Mouse (Mus musculus): ENCODE results near the gene Yeats2. TPM values are rescaled to one million over a fixed set of nuclear protein-coding genes. Genes with fewer than 3 reads are reported as not detected.
"Not testable (repeated sequence)": the region's sequence is repeated elsewhere in the genome, so short reads cannot be mapped to it uniquely, and the experiment has no call there.

Gene Yeats2
- total and polyA plus RNA-seq, 2 experiments from 2014 or later = 5.8 to 51.9 TPM

DNA sequence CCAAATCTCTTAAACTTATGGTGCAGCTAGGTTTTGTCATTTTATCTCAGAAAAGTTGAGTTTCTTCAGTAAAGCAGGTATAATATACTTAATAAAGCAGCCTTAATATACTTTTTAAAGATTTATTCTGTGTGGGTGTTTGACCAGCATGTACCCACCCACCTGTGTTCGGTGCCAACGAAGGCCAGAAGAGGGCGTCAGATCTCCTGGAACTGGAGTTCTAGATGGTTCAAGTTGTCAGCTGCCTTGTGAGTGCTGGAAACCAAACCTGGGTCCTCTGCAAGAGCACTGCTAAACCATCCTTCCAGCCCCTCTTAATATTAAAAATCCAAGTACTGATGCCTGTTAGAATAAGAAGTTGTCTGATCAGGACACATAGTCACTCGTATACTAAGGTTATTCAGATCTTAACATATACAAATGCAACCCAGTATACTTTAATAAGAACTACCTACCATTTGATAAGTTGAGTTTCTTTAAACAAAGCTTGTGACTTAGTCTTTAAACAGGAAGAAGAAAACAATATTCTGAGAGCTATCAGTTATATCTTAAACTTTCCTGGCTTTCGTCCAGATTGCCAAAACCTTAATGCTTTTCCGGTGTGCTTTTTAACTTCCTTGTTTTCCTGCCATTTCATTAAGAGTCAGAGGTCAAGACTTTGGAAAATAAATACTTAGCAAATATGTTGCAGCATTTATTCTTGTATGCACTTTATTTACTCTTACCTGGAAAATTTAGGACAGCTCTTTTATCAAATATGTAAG is 41.8 kb upstream of the Yeats2 start:
- H3K9me3 ChIP-seq (replicated peaks; ENCODE audit: control insufficient read depth, low read length) = peaks cover 10% of the 10 kb centered on the region
- TF ChIP-seq CTCF (IDR thresholded peaks at IDR 0.05; ENCODE audit: low read depth) = no peak
- no peak for TF ChIP-seq EP300 (IDR thresholded peaks at IDR 0.05; ENCODE audit: low read depth)
- no peak overlapping the region for H3K9ac ChIP-seq (replicated peaks; ENCODE audit: low read depth, low read length)
- peak overlapping the region; percentile 100 for H3K27ac ChIP-seq (ENCODE audit: low read depth)
- peaks cover 18% of the 10 kb centered on the region for H3K36me3 ChIP-seq (replicated peaks; ENCODE audit: control insufficient read depth, insufficient read depth, low read length)
- peak overlapping the region; percentile 59 for H3K4me2 ChIP-seq (ENCODE audit: low read depth, low read length)
- DNase-seq (ENCODE audit: low spot score) = peak; percentile 16
- H3K4me3 ChIP-seq (ENCODE audit: low read depth, low read length) = peak overlapping the region; percentile 87
- peaks cover 3% of the 10 kb centered on the region; the same call in 1 of the 2 replicates for H3K4me1 ChIP-seq (ENCODE audit: control insufficient read depth, insufficient read depth)
- no peaks in the 10 kb centered on the region for H3K27me3 ChIP-seq (ENCODE audit: control insufficient read depth, insufficient read depth, low read length)
- ATAC-seq (ENCODE audit: insufficient read depth, low read depth) = no peak
- 81% methylated on average over 6 of the region's 6 CpGs for WGBS

DNA sequence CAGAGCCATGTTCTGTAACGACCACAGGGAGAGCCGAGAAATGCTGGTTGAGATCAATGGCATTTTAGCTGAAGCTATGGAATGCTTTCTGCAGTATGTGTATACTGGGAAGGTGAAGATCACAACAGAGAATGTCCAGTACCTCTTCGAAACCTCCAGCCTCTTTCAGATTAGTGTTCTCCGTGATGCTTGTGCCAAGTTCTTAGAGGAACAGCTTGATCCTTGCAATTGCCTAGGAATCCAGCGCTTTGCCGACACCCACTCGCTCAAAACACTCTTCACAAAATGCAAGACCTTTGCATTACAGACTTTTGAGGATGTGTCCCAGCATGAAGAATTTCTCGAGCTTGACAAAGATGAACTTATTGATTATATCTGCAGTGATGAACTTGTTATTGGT is 33.9 kb upstream of the Yeats2 start:
- Histone ChIP-seq H3K9ac (replicated peaks; ENCODE audit: low read depth, low read length) (no peak overlapping the region), H3K27ac (ENCODE audit: low read depth) (no peak overlapping the region), H3K4me2 (ENCODE audit: low read depth, low read length) (no peak overlapping the region), H3K4me1 (ENCODE audit: control insufficient read depth, insufficient read depth) (no peaks in the 10 kb centered on the region), H3K4me3 (ENCODE audit: low read depth, low read length) (no peak overlapping the region), H3K9me3 (replicated peaks; ENCODE audit: control insufficient read depth, low read length) (peaks cover 17% of the 10 kb centered on the region), H3K27me3 (ENCODE audit: control insufficient read depth, insufficient read depth, low read length) (no peaks in the 10 kb centered on the region), H3K36me3 (replicated peaks; ENCODE audit: control insufficient read depth, insufficient read depth, low read length) (peaks cover 81% of the 10 kb centered on the region)
- 78% methylated on average over 8 of the region's 8 CpGs for WGBS
- no peak for TF ChIP-seq EP300 (IDR thresholded peaks at IDR 0.05; ENCODE audit: low read depth)
- no peak for TF ChIP-seq CTCF (IDR thresholded peaks at IDR 0.05; ENCODE audit: low read depth)
- DNase-seq (ENCODE audit: low spot score) = no peak
- ATAC-seq (ENCODE audit: insufficient read depth, low read depth) = no peak

DNA sequence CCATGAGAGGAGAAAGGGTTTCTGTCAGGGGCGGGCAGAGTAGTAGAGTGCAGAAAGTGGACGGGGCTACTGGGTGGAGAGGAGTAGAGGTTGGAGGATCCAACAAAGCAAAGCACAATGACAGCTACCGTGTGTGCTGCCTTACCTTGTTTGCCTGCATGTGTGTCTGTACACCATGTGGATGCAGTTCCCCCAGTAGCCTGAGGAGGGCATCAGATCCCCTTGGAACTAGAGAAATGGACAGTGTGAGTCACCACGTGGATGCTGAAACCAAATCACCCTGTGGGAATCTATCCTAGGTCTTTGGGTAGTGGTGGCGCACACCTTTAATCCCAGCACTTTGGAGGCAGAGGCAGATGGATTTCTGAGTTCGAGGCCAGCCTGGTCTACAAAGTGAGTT is 31.9 kb upstream of the Yeats2 start:
- TF ChIP-seq CTCF (IDR thresholded peaks at IDR 0.05; ENCODE audit: low read depth) (no peak; the same call in 1 of the 2 replicates), EP300 (IDR thresholded peaks at IDR 0.05; ENCODE audit: low read depth) (no peak)
- H3K36me3 ChIP-seq (replicated peaks; ENCODE audit: control insufficient read depth, insufficient read depth, low read length) = peaks cover 75% of the 10 kb centered on the region
- 98% methylated on average over 6 of the region's 6 CpGs for WGBS

DNA sequence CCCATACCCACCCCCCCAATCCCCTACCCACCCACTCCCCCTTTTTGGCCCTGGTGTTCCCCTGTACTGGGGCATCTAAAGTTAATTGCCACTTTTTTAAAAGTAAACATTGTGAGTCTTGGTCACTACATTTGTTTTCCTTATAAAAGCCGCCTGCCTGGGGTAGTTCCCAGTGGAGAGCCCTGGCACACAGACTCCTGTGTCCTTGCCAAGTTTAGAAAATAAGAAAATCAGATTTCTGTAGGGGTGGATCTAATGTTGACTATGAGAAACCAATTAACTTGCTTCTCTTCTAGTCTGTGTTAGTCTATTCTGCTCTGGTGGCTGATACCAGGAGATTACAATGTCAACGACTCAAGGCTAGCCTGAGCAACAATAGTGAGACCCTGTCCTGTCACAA is 28.2 kb upstream of the Yeats2 start:
- Histone ChIP-seq H3K36me3 (replicated peaks; ENCODE audit: control insufficient read depth, insufficient read depth, low read length) (peaks cover 80% of the 10 kb centered on the region), H3K4me2 (ENCODE audit: low read depth, low read length) (no peak overlapping the region), H3K27ac (ENCODE audit: low read depth) (no peak overlapping the region), H3K9me3 (replicated peaks; ENCODE audit: control insufficient read depth, low read length) (0 out of 2 replicates have a peak, but pooled peaks cover 4% of the 10 kb centered on the region), H3K9ac (replicated peaks; ENCODE audit: low read depth, low read length) (no peak overlapping the region), H3K4me3 (ENCODE audit: low read depth, low read length) (no peak overlapping the region), H3K27me3 (ENCODE audit: control insufficient read depth, insufficient read depth, low read length) (no peaks in the 10 kb centered on the region), H3K4me1 (ENCODE audit: control insufficient read depth, insufficient read depth) (no peaks in the 10 kb centered on the region)
- no peak for ATAC-seq (ENCODE audit: insufficient read depth, low read depth)
- WGBS = 79% methylated on average over 2 of the region's 2 CpGs
- no peak for DNase-seq (ENCODE audit: low spot score)
- TF ChIP-seq CTCF (IDR thresholded peaks at IDR 0.05; ENCODE audit: low read depth) (no peak), EP300 (IDR thresholded peaks at IDR 0.05; ENCODE audit: low read depth) (no peak)

More for the DNA sequence above, 31.9 kb upstream of the Yeats2 start:
- DNase-seq (ENCODE audit: low spot score) (no peak), ATAC-seq (ENCODE audit: insufficient read depth, low read depth) (no peak)
- Histone ChIP-seq H3K27ac (ENCODE audit: low read depth) (no peak overlapping the region), H3K4me3 (ENCODE audit: low read depth, low read length) (no peak overlapping the region), H3K4me2 (ENCODE audit: low read depth, low read length) (no peak overlapping the region), H3K9me3 (replicated peaks; ENCODE audit: control insufficient read depth, low read length) (peaks cover 7% of the 10 kb centered on the region; the same call in 1 of the 2 replicates), H3K27me3 (ENCODE audit: control insufficient read depth, insufficient read depth, low read length) (no peaks in the 10 kb centered on the region), H3K4me1 (ENCODE audit: control insufficient read depth, insufficient read depth) (no peaks in the 10 kb centered on the region), H3K9ac (replicated peaks; ENCODE audit: low read depth, low read length) (no peak overlapping the region)

DNA sequence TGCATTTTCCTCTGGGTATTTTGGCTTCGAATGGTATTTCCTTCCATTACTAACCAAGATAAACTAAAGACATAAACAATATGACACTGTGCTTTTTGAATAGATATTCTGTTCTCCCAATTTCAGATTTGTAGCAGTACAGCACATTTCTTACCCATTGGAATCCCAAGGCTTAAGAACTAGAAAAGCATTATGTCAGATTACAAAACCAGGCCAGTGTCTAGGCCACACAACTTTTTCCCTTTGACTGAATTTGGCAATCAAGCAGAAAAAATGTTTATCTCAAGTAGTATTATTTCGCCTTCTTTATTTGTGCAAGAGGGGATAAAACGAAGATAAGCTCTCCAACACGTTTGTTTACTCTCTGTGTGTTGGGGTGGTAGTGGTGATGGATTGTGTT is 24.8 kb upstream of the Yeats2 start:
- DNase-seq (ENCODE audit: low spot score) (no peak), ATAC-seq (ENCODE audit: insufficient read depth, low read depth) (no peak)
- H3K9ac ChIP-seq (replicated peaks; ENCODE audit: low read depth, low read length) = no peak overlapping the region
- no peak overlapping the region for H3K27ac ChIP-seq (ENCODE audit: low read depth)
- no peak overlapping the region for H3K4me3 ChIP-seq (ENCODE audit: low read depth, low read length)
- no peaks in the 10 kb centered on the region for H3K27me3 ChIP-seq (ENCODE audit: control insufficient read depth, insufficient read depth, low read length)
- WGBS = 66% methylated on average over 4 of the region's 4 CpGs
- no peak overlapping the region for H3K4me2 ChIP-seq (ENCODE audit: low read depth, low read length)
- H3K4me1 ChIP-seq (ENCODE audit: control insufficient read depth, insufficient read depth) = no peaks in the 10 kb centered on the region
- H3K9me3 ChIP-seq (replicated peaks; ENCODE audit: control insufficient read depth, low read length) = no peaks in the 10 kb centered on the region
- H3K36me3 ChIP-seq (replicated peaks; ENCODE audit: control insufficient read depth, insufficient read depth, low read length) = peaks cover 78% of the 10 kb centered on the region
- TF ChIP-seq EP300 (IDR thresholded peaks at IDR 0.05; ENCODE audit: low read depth) (no peak), CTCF (IDR thresholded peaks at IDR 0.05; ENCODE audit: low read depth) (no peak)

DNA sequence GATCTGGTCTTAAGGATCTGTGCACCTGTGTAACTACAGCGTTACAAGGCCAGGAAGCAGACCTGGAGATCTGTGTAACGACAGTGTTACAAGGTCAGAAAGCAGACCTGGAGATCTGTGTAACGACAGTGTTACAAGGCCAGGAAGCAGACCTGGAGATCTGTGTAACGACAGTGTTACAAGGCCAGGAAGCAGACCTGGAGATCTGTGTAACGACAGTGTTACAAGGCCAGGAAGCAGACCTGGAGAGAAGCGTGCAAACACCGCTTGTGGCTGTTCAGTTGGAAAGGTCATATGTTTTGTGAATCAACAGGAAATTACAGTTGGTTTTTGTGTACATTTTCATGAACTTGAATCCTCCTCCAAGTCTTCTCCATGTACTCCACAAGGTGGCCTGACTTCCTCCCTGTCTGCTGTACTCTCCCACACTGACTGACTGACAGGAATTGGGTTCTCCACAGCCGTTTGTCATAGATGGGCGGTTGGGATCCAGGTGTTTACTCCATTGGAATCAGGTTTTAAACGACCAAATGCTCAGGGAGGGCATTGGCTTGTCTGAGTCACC is 14.5 kb upstream of the Yeats2 start:
- H3K4me2 ChIP-seq (ENCODE audit: low read depth, low read length); DNase-seq (ENCODE audit: low spot score); H3K9ac ChIP-seq (replicated peaks; ENCODE audit: low read depth, low read length); H3K4me3 ChIP-seq (ENCODE audit: low read depth, low read length); H3K9me3 ChIP-seq (replicated peaks; ENCODE audit: control insufficient read depth, low read length); H3K27ac ChIP-seq (ENCODE audit: low read depth); H3K27me3 ChIP-seq (ENCODE audit: control insufficient read depth, insufficient read depth, low read length); H3K4me1 ChIP-seq (ENCODE audit: control insufficient read depth, insufficient read depth); ATAC-seq (ENCODE audit: insufficient read depth, low read depth): not testable (repeated sequence)
- WGBS = 61% methylated on average over 10 of the region's 10 CpGs
- peaks cover 46% of the 10 kb centered on the region for H3K36me3 ChIP-seq (replicated peaks; ENCODE audit: control insufficient read depth, insufficient read depth, low read length)

All from heart, postnatal 0 days (tissue).